In the genomic region with DNA sequence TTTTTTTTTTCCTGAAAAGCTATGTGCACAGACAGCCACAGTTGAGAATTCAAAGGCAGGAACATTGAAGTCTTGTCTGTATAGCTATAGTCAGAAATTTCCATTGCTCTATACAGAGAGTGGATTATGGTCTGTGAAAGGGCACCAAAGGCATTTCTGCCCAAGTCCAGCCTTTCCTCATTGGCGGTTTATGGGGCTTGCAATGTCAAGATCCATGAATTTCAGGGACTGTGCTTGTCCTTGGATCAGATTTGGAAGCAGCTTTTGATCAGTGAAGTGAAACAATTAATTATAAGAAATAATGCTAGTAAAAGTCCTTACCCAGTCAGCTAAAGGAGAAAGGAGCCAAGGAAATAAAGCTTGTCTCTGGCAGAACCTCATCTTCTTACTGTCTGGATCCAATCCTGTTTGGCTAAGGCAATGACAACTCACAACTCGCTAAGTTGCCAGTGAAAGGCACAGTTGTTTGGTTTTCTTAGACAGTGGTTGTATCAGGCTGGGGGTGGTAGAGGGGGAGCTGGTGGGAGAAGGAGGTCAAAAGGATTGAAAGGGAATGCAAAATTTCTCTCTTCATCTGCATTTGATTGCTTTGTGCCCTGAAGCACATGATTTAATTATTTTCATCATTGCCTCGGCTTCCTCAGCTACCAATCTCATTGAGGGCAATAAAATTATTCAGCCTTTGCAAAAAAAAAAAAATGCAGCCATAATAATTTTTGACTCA, we compare ENCODE assay signal across 21 mouse cellular contexts.
A peak's percentile ranks its signal among the peaks of the same experiment; 100 is the strongest.
DNase-seq lines count a peak whose midpoint lies in the region; ATAC-seq and TF ChIP-seq lines count a peak whose summit lies in the region.
"Had no signal": no experiment of that assay in that cellular context is flagged by ENCODE, and none has a peak within 500 bp of the region (broad histone marks: within the 10 kb centered on the region; RNA-seq: fewer than 3 reads in every experiment).

No protein-coding gene starts in this region.

- H3K9ac ChIP-seq in hindbrain, embryonic 12.5 days, result no peak overlapping the region
- H3K9ac ChIP-seq in hindbrain, embryonic 14.5 days, result no peak overlapping the region
- H3K9ac ChIP-seq in neural tube, embryonic 11.5 days (ENCODE audit: low read length), result no peak overlapping the region
- H3K9ac ChIP-seq in kidney, postnatal 0 days (ENCODE audit: low read depth, low read length), result no peak overlapping the region
- H3K9ac ChIP-seq: embryonic facial prominence, embryonic 12.5 days; forebrain, embryonic 15.5 days had no signal

- WGBS in hindbrain, embryonic 12.5 days, result 42% methylated on average over 3 of the region's 3 CpGs
- 38% methylated on average over 3 of the region's 3 CpGs for WGBS in hindbrain, embryonic 14.5 days
- 56% methylated on average over 3 of the region's 3 CpGs for WGBS in neural tube, embryonic 11.5 days
- WGBS in kidney, postnatal 0 days, result 29% methylated on average over 3 of the region's 3 CpGs

- H3K9me3 ChIP-seq in hindbrain, embryonic 12.5 days (replicated peaks), result no peaks in the 10 kb centered on the region
- H3K9me3 ChIP-seq in hindbrain, embryonic 14.5 days (ENCODE audit: control insufficient read depth, low read length), result no peaks in the 10 kb centered on the region
- no peaks in the 10 kb centered on the region for H3K9me3 ChIP-seq in neural tube, embryonic 11.5 days (ENCODE audit: control insufficient read depth, low read length)
- H3K9me3 ChIP-seq in kidney, postnatal 0 days (replicated peaks; ENCODE audit: low read length), result no peaks in the 10 kb centered on the region
- H3K9me3 ChIP-seq: embryonic facial prominence, embryonic 12.5 days; forebrain, embryonic 15.5 days; megakaryocyte, embryonic 14.5 days had no signal

- no peak for TF ChIP-seq CTCF in kidney, postnatal 0 days (IDR thresholded peaks at IDR 0.05; ENCODE audit: low read depth)

- H3K27me3 ChIP-seq in hindbrain, embryonic 12.5 days, result no peaks in the 10 kb centered on the region
- H3K27me3 ChIP-seq in hindbrain, embryonic 14.5 days (ENCODE audit: control insufficient read depth, insufficient read depth, low read length), result no peaks in the 10 kb centered on the region
- no peaks in the 10 kb centered on the region for H3K27me3 ChIP-seq in neural tube, embryonic 11.5 days (ENCODE audit: control insufficient read depth, insufficient read depth, low read length)
- H3K27me3 ChIP-seq in kidney, postnatal 0 days (ENCODE audit: insufficient read depth, low read length), result no peaks in the 10 kb centered on the region
- H3K27me3 ChIP-seq: embryonic facial prominence, embryonic 12.5 days; forebrain, embryonic 15.5 days; megakaryocyte, embryonic 14.5 days had no signal

- no peaks in the 10 kb centered on the region for H3K36me3 ChIP-seq in hindbrain, embryonic 12.5 days
- no peaks in the 10 kb centered on the region for H3K36me3 ChIP-seq in hindbrain, embryonic 14.5 days (replicated peaks; ENCODE audit: control insufficient read depth, insufficient read depth)
- H3K36me3 ChIP-seq in neural tube, embryonic 11.5 days (ENCODE audit: control insufficient read depth, insufficient read depth, low read length), result no peaks in the 10 kb centered on the region
- no peaks in the 10 kb centered on the region for H3K36me3 ChIP-seq in kidney, postnatal 0 days (ENCODE audit: insufficient read depth, low read length)
- H3K36me3 ChIP-seq: embryonic facial prominence, embryonic 12.5 days; forebrain, embryonic 15.5 days had no signal

- no peaks in the 10 kb centered on the region for H3K4me1 ChIP-seq in hindbrain, embryonic 12.5 days
- no peaks in the 10 kb centered on the region for H3K4me1 ChIP-seq in hindbrain, embryonic 14.5 days (replicated peaks; ENCODE audit: control insufficient read depth, insufficient read depth, low read length)
- H3K4me1 ChIP-seq in neural tube, embryonic 11.5 days (ENCODE audit: control insufficient read depth, insufficient read depth, low read length), result no peaks in the 10 kb centered on the region
- no peaks in the 10 kb centered on the region for H3K4me1 ChIP-seq in kidney, postnatal 0 days (replicated peaks; ENCODE audit: insufficient read depth, low read length)
- H3K4me1 ChIP-seq: embryonic facial prominence, embryonic 12.5 days; forebrain, embryonic 15.5 days; megakaryocyte, embryonic 14.5 days had no signal

- 0 out of 2 replicates have a peak overlapping the region, but pooled peaks have one; percentile 25 for H3K27ac ChIP-seq in hindbrain, embryonic 12.5 days
- no peak overlapping the region for H3K27ac ChIP-seq in hindbrain, embryonic 14.5 days
- no peak overlapping the region for H3K27ac ChIP-seq in neural tube, embryonic 11.5 days (ENCODE audit: low read depth, low read length)
- peak overlapping the region; percentile 73 for H3K27ac ChIP-seq in kidney, postnatal 0 days
- H3K27ac ChIP-seq: embryonic facial prominence, embryonic 12.5 days; forebrain, embryonic 15.5 days; heart, adult 2 months; layer of hippocampus, adult 2 months had no signal

- no peak overlapping the region for H3K4me2 ChIP-seq in hindbrain, embryonic 12.5 days (replicated peaks)
- H3K4me2 ChIP-seq in hindbrain, embryonic 14.5 days (replicated peaks), result no peak overlapping the region
- no peak overlapping the region for H3K4me2 ChIP-seq in neural tube, embryonic 11.5 days (ENCODE audit: low read depth)
- H3K4me2 ChIP-seq in kidney, postnatal 0 days (ENCODE audit: low read length), result no peak overlapping the region
- H3K4me2 ChIP-seq: embryonic facial prominence, embryonic 12.5 days; forebrain, embryonic 15.5 days had no signal

- no peak for DNase-seq in hindbrain, embryonic 14.5 days (ENCODE audit: low spot score)
- no peak for DNase-seq in neural tube, embryonic 11.5 days (ENCODE audit: low spot score)
- DNase-seq in neural tube, embryonic 10.5 days (ENCODE audit: extremely low spot score, low spot score), result no peak
- peak; percentile 66 for DNase-seq in kidney, postnatal 0 days (ENCODE audit: low spot score)
- peak; percentile 62 for DNase-seq in retina, postnatal 1 day
- DNase-seq in spleen, postnatal 36 days (ENCODE audit: low spot score in 2 of 2), result no peak
- DNase-seq: B cell, adult 2 months; gastrocnemius, postnatal 25 days; heart, adult 2 months; heart, postnatal 36 days; lung, adult 18-20 months; lung, postnatal 14 days; thymus, postnatal 36 days had no signal

- no peak overlapping the region for H3K4me3 ChIP-seq in hindbrain, embryonic 12.5 days
- H3K4me3 ChIP-seq in hindbrain, embryonic 14.5 days (replicated peaks; ENCODE audit: low read length), result no peak overlapping the region
- H3K4me3 ChIP-seq in neural tube, embryonic 11.5 days (ENCODE audit: low read depth, low read length), result no peak overlapping the region
- no peak overlapping the region for H3K4me3 ChIP-seq in kidney, postnatal 0 days (replicated peaks; ENCODE audit: low read depth, low read length)
- H3K4me3 ChIP-seq: embryonic facial prominence, embryonic 12.5 days; erythroblast, embryonic 14.5 days; forebrain, embryonic 15.5 days; heart, adult 2 months; layer of hippocampus, adult 2 months; megakaryocyte, embryonic 14.5 days had no signal

- ATAC-seq in hindbrain, embryonic 12.5 days (ENCODE audit: low FRiP score), result peak; percentile 43; the same call in 1 of the 2 replicates
- ATAC-seq in hindbrain, embryonic 14.5 days (ENCODE audit: low FRiP score), result no peak
- peak; percentile 49; the same call in 1 of the 2 replicates for ATAC-seq in neural tube, embryonic 11.5 days (ENCODE audit: insufficient read depth, low FRiP score, low TSS enrichment)
- ATAC-seq in kidney, postnatal 0 days (replicated peaks; ENCODE audit: low FRiP score, low read depth), result peak; percentile 76
- ATAC-seq in megakaryocyte progenitor cell, adult 5-6 weeks (replicated peaks; ENCODE audit: poor library complexity), result no peak
- ATAC-seq: forebrain, embryonic 15.5 days; intestine, embryonic 16.5 days had no signal

Comparison
In these comparisons a context has a peak if more than half of its experiments do, and no peak if none do; other contexts are left out.
1. ATAC-seq: peak in hindbrain, embryonic 12.5 days (single experiment), neural tube, embryonic 11.5 days (single experiment) and kidney, postnatal 0 days (single experiment); none in hindbrain, embryonic 14.5 days (single experiment) and megakaryocyte progenitor cell, adult 5-6 weeks (single experiment).
2. H3K27ac ChIP-seq: peak in hindbrain, embryonic 12.5 days (single experiment) and kidney, postnatal 0 days (single experiment); none in hindbrain, embryonic 14.5 days (single experiment) and neural tube, embryonic 11.5 days (single experiment).
3. DNase-seq: peak in kidney, postnatal 0 days (single experiment) and retina, postnatal 1 day (single experiment); none in hindbrain, embryonic 14.5 days (single experiment), neural tube, embryonic 11.5 days (single experiment), neural tube, embryonic 10.5 days (single experiment) and spleen, postnatal 36 days (0 of 2).